8 mouse cellular contexts compared by ENCODE assay signal in the genomic region with DNA sequence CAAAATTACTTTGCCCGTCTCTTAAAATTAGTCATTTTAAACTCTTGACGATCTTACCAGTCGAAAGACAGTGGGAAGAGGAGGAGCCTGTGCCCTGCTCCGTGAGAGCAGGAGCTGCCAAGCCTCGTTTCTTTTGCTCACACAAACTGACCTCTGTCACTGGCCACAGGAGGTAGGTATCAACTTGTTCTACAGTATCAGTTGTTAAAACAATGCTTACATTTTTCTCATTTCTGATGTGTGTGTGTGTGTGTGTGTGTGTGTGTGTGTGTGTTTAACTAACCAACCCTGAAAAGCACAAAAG. TPM values are rescaled to one million over a fixed set of nuclear protein-coding genes. Genes with fewer than 3 reads are reported as not detected.
DNase-seq lines count a peak whose midpoint lies in the region; ATAC-seq and TF ChIP-seq lines count a peak whose summit lies in the region.

No protein-coding gene starts in this region.

- H3K79me2 ChIP-seq in heart, adult 2 months (replicated peaks; ENCODE audit: control insufficient read depth, insufficient read depth, low read length): no peaks in the 10 kb centered on the region
- H3K79me2 ChIP-seq in CH12.LX (replicated peaks; ENCODE audit: control insufficient read depth, extremely low read depth, insufficient read depth, poor library complexity, severe bottlenecking): no peaks in the 10 kb centered on the region

- H3K9me3 ChIP-seq in CH12.LX (replicated peaks; ENCODE audit: low read length): no peaks in the 10 kb centered on the region
- H3K9me3 ChIP-seq in heart, postnatal 0 days (replicated peaks; ENCODE audit: control insufficient read depth, low read length): no peaks in the 10 kb centered on the region
- no peaks in the 10 kb centered on the region for H3K9me3 ChIP-seq in liver, embryonic 14.5 days (ENCODE audit: control insufficient read depth, low read length)

- no peaks in the 10 kb centered on the region for H3K36me3 ChIP-seq in heart, adult 2 months (ENCODE audit: control insufficient read depth, insufficient read depth, low read length)
- H3K36me3 ChIP-seq in CH12.LX (replicated peaks in 1 of 2; ENCODE audit: control insufficient read depth in 1 of 2, insufficient read depth in 1 of 2, low read length in 1 of 2): no peaks in the 10 kb centered on the region
- H3K36me3 ChIP-seq in heart, postnatal 0 days (replicated peaks; ENCODE audit: control insufficient read depth, insufficient read depth, low read length): no peaks in the 10 kb centered on the region
- H3K36me3 ChIP-seq in liver, embryonic 14.5 days (replicated peaks; ENCODE audit: control insufficient read depth, insufficient read depth, low read depth): no peaks in the 10 kb centered on the region
- H3K36me3 ChIP-seq in thymus, adult 2 months (ENCODE audit: control insufficient read depth, insufficient read depth, low read length): no peaks in the 10 kb centered on the region

- dilution Hi-C loops in CH12.LX (cut with MboI; ENCODE audit: extremely low pct_ligation_motif_present, extremely low pct_unique_long_range_greater_than_20kb, low sequenced_read_pairs): no loop called here

- peaks cover 10% of the 10 kb centered on the region for H3K4me1 ChIP-seq in heart, adult 2 months (ENCODE audit: control insufficient read depth, insufficient read depth, low read length)
- 0 out of 4 replicates have a peak, but pooled peaks cover 0 to 4% of the 10 kb centered on the region in 2 experiments for H3K4me1 ChIP-seq in CH12.LX (ENCODE audit: control insufficient read depth in 1 of 2, insufficient read depth in 2 of 2)
- H3K4me1 ChIP-seq in heart, postnatal 0 days (ENCODE audit: control insufficient read depth, insufficient read depth): peaks cover 40% of the 10 kb centered on the region
- peaks cover 0 to 3% of the 10 kb centered on the region in 2 experiments; a peak in 1 of 4 replicates for H3K4me1 ChIP-seq in liver, embryonic 14.5 days (replicated peaks; ENCODE audit: control insufficient read depth in 2 of 2, insufficient read depth in 2 of 2, low read length in 1 of 2)
- H3K4me1 ChIP-seq in thymus, adult 2 months (replicated peaks; ENCODE audit: control insufficient read depth, insufficient read depth, low read length): no peaks in the 10 kb centered on the region

- H3K9ac ChIP-seq in heart, adult 2 months (ENCODE audit: low read depth, low read length): peak overlapping the region; percentile 60; the same call in 1 of the 2 replicates
- H3K9ac ChIP-seq in CH12.LX (ENCODE audit: insufficient read depth, low read depth): no peak overlapping the region
- peak overlapping the region; percentile 51 for H3K9ac ChIP-seq in heart, postnatal 0 days (replicated peaks; ENCODE audit: low read depth, low read length)
- no peak overlapping the region for H3K9ac ChIP-seq in liver, embryonic 14.5 days (replicated peaks)

- TF ChIP-seq RAD21 in CH12.LX (IDR thresholded peaks at IDR 0.05; ENCODE audit: low read depth, low read length): no peak

- TF ChIP-seq POLR2A in heart, adult 2 months (IDR thresholded peaks at IDR 0.05; ENCODE audit: insufficient read depth, low read depth, low read length): no peak
- no peak for TF ChIP-seq POLR2A in CH12.LX (IDR thresholded peaks at IDR 0.05; ENCODE audit: low read depth, low read length)
- TF ChIP-seq POLR2A in thymus, adult 2 months (IDR thresholded peaks at IDR 0.05; ENCODE audit: control insufficient read depth, extremely low read depth, insufficient read depth, low read length, poor library complexity): no peak

- in situ Hi-C loops in CH12.LX (cut with MboI; ENCODE audit: low pct_ligation_motif_present, low pct_unique_long_range_greater_than_20kb, low sequenced_read_pairs): no loop called here

- no peaks in the 10 kb centered on the region for H3K27me3 ChIP-seq in heart, adult 2 months (ENCODE audit: control insufficient read depth, insufficient read depth, low read length)
- no peaks in the 10 kb centered on the region for H3K27me3 ChIP-seq in CH12.LX (replicated peaks)
- H3K27me3 ChIP-seq in heart, postnatal 0 days (ENCODE audit: control insufficient read depth, insufficient read depth, low read length): no peaks in the 10 kb centered on the region
- no peaks in the 10 kb centered on the region for H3K27me3 ChIP-seq in liver, embryonic 14.5 days (ENCODE audit: control insufficient read depth, insufficient read depth, low read length)
- H3K27me3 ChIP-seq in thymus, adult 2 months (ENCODE audit: control insufficient read depth, insufficient read depth, low read length): no peaks in the 10 kb centered on the region

- no peak for TF ChIP-seq CTCF in heart, adult 2 months (IDR thresholded peaks at IDR 0.05)
- no peak for TF ChIP-seq CTCF in CH12.LX (conservative IDR thresholded peaks at IDR 0.05 in 1 of 2, IDR thresholded peaks at IDR 0.05 in 1 of 2; ENCODE audit: low read depth in 2 of 2, low read length in 2 of 2)
- TF ChIP-seq CTCF in heart, postnatal 0 days (IDR thresholded peaks at IDR 0.05; ENCODE audit: low read depth): no peak
- no peak for TF ChIP-seq CTCF in liver, embryonic 14.5 days (IDR thresholded peaks at IDR 0.05; ENCODE audit: low read depth)
- no peak for TF ChIP-seq CTCF in thymus, adult 2 months (IDR thresholded peaks at IDR 0.05; ENCODE audit: borderline replicate concordance, control insufficient read depth, extremely low read depth, insufficient read depth, low read length, poor library complexity)

- WGBS in heart, adult 2 months: 3% methylated on average over 5 of the region's 5 CpGs
- WGBS in heart, postnatal 0 days: 5% methylated on average over 5 of the region's 5 CpGs
- 11% methylated on average over 5 of the region's 5 CpGs for WGBS in liver, embryonic 14.5 days (ENCODE audit: insufficient replicate concordance)
- 30% methylated on average over 5 of the region's 5 CpGs for WGBS in thymus, adult 2 months

- no peak for TF ChIP-seq EP300 in heart, adult 2 months (IDR thresholded peaks at IDR 0.05; ENCODE audit: insufficient read depth, low read depth, low read length)
- no peak for TF ChIP-seq EP300 in CH12.LX (IDR thresholded peaks at IDR 0.05; ENCODE audit: low read length)
- no peak for TF ChIP-seq EP300 in heart, postnatal 0 days (IDR thresholded peaks at IDR 0.05; ENCODE audit: low read depth)
- TF ChIP-seq EP300 in liver, embryonic 14.5 days (IDR thresholded peaks at IDR 0.05; ENCODE audit: low read depth): no peak

- intact Hi-C loops in heart, adult 2 months (cut with DNase I): loop anchor here (1.0 to 5.0 kb wide), 3 partner anchors 41 to 211 kb away; no protein-coding TSS in a partner anchor

- no peak for DNase-seq in heart, adult 2 months
- DNase-seq in heart, adult 11 months: no peak
- no peak for DNase-seq in CH12.LX (ENCODE audit: extremely low read depth)
- no peak for DNase-seq in heart, postnatal 0 days (ENCODE audit: low spot score)
- no peak for DNase-seq in liver, embryonic 14.5 days (ENCODE audit: low read depth in 3 of 3, low spot score in 3 of 3)
- DNase-seq in thymus, adult 2 months: no peak
- DNase-seq in adrenal gland, postnatal 36 days: no peak
- DNase-seq in left cerebral cortex, adult 8-10 months (ENCODE audit: low spot score in 2 of 2): no peak

- ATAC-seq in heart, postnatal 0 days (ENCODE audit: insufficient read depth, low read depth): peak; percentile 45; the same call in 1 of the 2 replicates
- no peak for ATAC-seq in liver, embryonic 14.5 days (ENCODE audit: insufficient read depth)

- 0 out of 2 replicates have a peak overlapping the region, but pooled peaks have one; percentile 35 for H3K4me2 ChIP-seq in CH12.LX (ENCODE audit: insufficient read depth, low read depth, poor library complexity, severe bottlenecking)
- H3K4me2 ChIP-seq in heart, postnatal 0 days (ENCODE audit: low read depth, low read length): peak overlapping the region; percentile 56
- H3K4me2 ChIP-seq in liver, embryonic 14.5 days (ENCODE audit: low read depth): peak overlapping the region; percentile 24; the same call in 1 of the 2 replicates

- H3K27ac ChIP-seq in heart, adult 2 months: peak overlapping the region; percentile 85
- H3K27ac ChIP-seq in CH12.LX (ENCODE audit: insufficient read depth, low read depth): no peak overlapping the region
- peak overlapping the region; percentile 84 for H3K27ac ChIP-seq in heart, postnatal 0 days (ENCODE audit: low read depth)
- no peak overlapping the region for H3K27ac ChIP-seq in liver, embryonic 14.5 days
- H3K27ac ChIP-seq in thymus, adult 2 months (ENCODE audit: control insufficient read depth, insufficient read depth, low read length): no peak overlapping the region

- peak overlapping the region; percentile 38 for H3K4me3 ChIP-seq in heart, adult 2 months
- H3K4me3 ChIP-seq in CH12.LX (replicated peaks in 1 of 3; ENCODE audit: low read depth in 2 of 3, low read length in 2 of 3, poor library complexity in 1 of 3): no peak overlapping the region
- peak overlapping the region; percentile 29 for H3K4me3 ChIP-seq in heart, postnatal 0 days (ENCODE audit: low read depth, low read length)
- no peak overlapping the region for H3K4me3 ChIP-seq in liver, embryonic 14.5 days (ENCODE audit: insufficient read depth in 1 of 2, low read depth in 2 of 2, low read length in 2 of 2)
- H3K4me3 ChIP-seq in thymus, adult 2 months (ENCODE audit: control insufficient read depth, insufficient read depth, low read length): no peak overlapping the region

TF ChIP-seq in CH12.LX, 34 proteins besides CTCF, POLR2A, EP300 and RAD21 (continues in another document):
- no peak for TF ChIP-seq MAFK (IDR thresholded peaks at IDR 0.05; ENCODE audit: insufficient replicate concordance, low read length)
- no peak for TF ChIP-seq KAT2A (IDR thresholded peaks at IDR 0.05; ENCODE audit: insufficient replicate concordance, low read length)
- no peak for TF ChIP-seq MEF2A (IDR thresholded peaks at IDR 0.05; ENCODE audit: borderline replicate concordance, low read depth, low read length)
- TF ChIP-seq PAX5 (IDR thresholded peaks at IDR 0.05; ENCODE audit: low read length): no peak
- TF ChIP-seq ZC3H11A (IDR thresholded peaks at IDR 0.05; ENCODE audit: low read depth, low read length): no peak
- no peak for TF ChIP-seq CHD2 (IDR thresholded peaks at IDR 0.05; ENCODE audit: low read length)
- TF ChIP-seq USF2 (conservative IDR thresholded peaks at IDR 0.05; ENCODE audit: low read depth, low read length): no peak
- TF ChIP-seq CHD1 (IDR thresholded peaks at IDR 0.05; ENCODE audit: low read depth, low read length): no peak

RNA-seq across cellular contexts. Expression of a gene that starts 41.7 kb away (rescaled TPM):
- total RNA-seq in heart, adult 2 months (2021): 10 to 100 TPM; 22.9 to 26.8 TPM
- 7.3 and 8.3 TPM in 2 replicates for polyA plus RNA-seq in heart, adult 2 months (2012; rRNA removed)
- total RNA-seq in CH12.LX (2012; rRNA removed): 11.8 and 12.9 TPM in 2 replicates
- 8.8 and 9.0 TPM in 2 replicates for total RNA-seq in CH12.LX (2014; rRNA removed)
- 13.4 and 17.4 TPM in 2 replicates for polyA plus RNA-seq in CH12.LX (2012; ENCODE audit: insufficient read length, low read depth)
- total RNA-seq in heart, postnatal 0 days (2014; rRNA removed; ENCODE audit: low replicate concordance): 35.8 and 61.0 TPM in 2 replicates
- polyA plus RNA-seq in heart, postnatal 0 days (2015; fragmentation: Nextera tagmentation; extraction: Ambion mirVana): 6.9 and 7.4 TPM in 2 replicates
- polyA plus RNA-seq in liver, embryonic 14.5 days (2012; rRNA removed): 4.3 TPM in 2 replicates
- 4.1 and 4.3 TPM in 2 replicates for polyA plus RNA-seq in liver, embryonic 14.5 days (2014; fragmentation: Nextera tagmentation; extraction: Ambion mirVana)
- polyA plus RNA-seq in thymus, adult 2 months (2012; rRNA removed): 21.4 and 29.7 TPM in 2 replicates
- total RNA-seq in adrenal gland, postnatal 36 days (2021): 10 to 100 TPM; 33.9 to 37.1 TPM
- total RNA-seq in left cerebral cortex, adult 8-10 months (2022): 10 to 100 TPM; 30.9 to 35.8 (median 34.7) TPM

Comparison
In these comparisons a context has a peak if more than half of its experiments do, and no peak if none do; other contexts are left out.
1. H3K27ac ChIP-seq: peak in heart, adult 2 months (single experiment) and heart, postnatal 0 days (single experiment); none in CH12.LX (single experiment), liver, embryonic 14.5 days (single experiment) and thymus, adult 2 months (single experiment).
2. H3K4me3 ChIP-seq: peak in heart, adult 2 months (single experiment) and heart, postnatal 0 days (single experiment); none in CH12.LX (0 of 3), liver, embryonic 14.5 days (0 of 2) and thymus, adult 2 months (single experiment).
3. H3K9ac ChIP-seq: peak in heart, adult 2 months (single experiment) and heart, postnatal 0 days (single experiment); none in CH12.LX (single experiment) and liver, embryonic 14.5 days (single experiment).
4. Peak in every context shown above with its lines, with median percentiles within 50 percentile points of each other: H3K4me2 ChIP-seq.